Mouse (Mus musculus) frontal cortex, adult (tissue): ENCODE measurements around the gene Map10.
A peak's percentile ranks its signal among the peaks of the same experiment; 100 is the strongest.

ENCODE experiments used
- ATAC-seq: cut with Nextera tagmentation; 2 replicates; pipeline ENCODE4 v1.9.2; 2017; ENCODE audit warnings: mild to moderate bottlenecking, moderate library complexity, mixed read lengths; ENCODE audit not compliant: low TSS enrichment

Map10 gene

DNA sequence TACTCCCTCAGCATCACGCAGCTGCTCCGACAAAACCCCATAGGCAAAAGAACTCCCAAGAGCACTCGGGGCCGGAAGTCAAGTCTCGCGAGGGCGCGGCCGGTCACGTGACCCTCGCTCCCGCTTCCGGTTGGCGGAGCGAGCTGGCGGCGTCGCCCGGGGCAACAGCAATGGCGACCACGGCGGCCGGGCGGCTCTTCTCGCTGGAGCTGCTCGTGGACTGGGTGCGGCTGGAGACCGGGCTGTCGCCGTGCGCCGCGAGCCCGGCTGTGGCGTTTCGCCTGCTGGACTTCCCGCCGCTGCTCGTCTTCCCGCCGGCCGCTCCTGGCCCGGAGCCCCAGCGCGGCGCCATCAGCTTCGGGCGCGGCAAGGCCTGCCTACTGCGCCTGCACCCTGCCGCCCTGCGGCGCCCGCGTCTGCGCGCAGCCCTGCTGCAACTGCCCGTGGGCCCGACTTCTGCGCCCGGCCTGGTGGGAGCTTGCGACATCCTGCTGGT lies at the start of gene Map10:
TSS of gene Map10 (plus strand) at position 119 of the 496 bp plus-strand sequence.
- ATAC-seq, result peak; percentile 94

DNA sequence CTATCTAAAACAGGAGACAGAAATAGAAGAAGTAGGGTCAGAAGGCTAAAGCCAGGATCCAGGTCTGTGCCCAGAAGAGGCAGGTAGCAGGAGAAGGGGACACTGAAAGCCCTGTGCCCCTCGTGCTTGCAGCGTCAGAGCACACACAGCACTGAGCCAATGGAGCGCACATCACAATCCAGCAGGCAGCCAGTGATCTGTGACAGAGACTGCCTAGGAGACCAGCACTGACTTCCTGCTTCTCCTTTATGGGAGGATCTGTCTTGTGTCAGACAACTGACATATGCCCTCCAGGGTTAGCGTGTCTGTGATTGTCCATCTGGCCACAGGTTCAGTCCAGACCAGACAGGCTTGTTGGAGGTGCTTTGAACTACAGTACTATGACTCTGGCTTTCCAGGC lies 49.3 kb upstream of the Map10 start:
- no peak for ATAC-seq

DNA sequence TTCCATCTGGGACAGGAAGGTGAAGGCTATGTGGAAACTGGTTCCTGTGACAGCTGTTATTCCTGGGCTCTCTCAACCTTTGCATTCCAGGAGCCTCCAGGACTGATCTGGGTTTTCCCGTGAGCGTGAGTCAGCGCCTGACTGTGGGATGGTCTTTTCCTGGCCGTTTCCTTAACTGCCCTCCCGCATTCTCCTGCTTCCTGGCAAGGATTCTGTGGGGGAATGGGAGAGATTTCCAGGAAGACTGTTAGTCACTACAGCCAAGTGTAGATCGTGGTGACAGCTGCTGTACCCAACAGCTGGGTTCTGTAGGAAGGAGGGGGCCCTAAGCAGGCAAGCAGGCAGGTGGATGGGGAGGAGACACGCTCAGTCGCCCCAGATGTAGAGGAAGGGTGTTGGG lies 45.3 kb upstream of the Map10 start:
- ATAC-seq, result peak; percentile 89

DNA sequence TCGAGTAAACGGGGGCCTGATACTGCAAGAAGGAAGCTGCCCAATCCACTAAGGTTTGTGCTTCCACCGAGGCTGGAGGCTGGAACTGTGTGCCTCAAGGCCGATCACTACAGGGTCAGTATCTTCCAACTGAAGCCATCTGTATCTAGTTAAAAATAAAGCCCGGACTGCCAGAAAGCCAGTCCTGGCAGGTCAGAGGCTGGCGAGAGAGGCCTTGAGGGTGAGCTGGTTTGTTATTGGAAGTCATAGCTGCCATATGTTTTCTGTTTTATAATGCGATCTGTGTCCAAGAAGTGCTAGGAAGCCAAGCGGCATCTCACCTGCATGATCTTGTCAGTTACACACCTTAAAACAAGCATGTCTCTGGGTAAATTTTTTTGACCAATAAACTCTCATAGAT lies 43.2 kb upstream of the Map10 start:
- no peak for ATAC-seq

DNA sequence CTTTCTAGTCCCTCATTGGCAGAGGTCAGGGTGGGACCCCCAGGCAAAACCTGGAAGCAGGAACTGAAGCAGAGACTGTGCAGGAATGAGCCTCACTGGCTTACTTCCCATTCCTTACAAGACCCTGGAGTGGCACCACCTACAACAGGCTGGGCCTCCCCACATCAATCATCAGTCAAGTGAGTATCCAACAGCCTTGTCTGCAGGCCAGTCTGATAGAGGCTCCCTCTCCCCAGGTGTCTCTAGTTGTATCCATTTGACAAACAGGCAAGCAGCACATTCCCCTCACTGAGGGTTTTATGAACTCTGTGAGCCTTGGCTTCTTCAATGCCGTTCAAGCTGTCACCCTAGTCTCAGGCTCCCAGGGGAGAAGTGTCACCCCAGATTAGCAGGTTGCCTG lies 40.8 kb upstream of the Map10 start:
- no peak for ATAC-seq

DNA sequence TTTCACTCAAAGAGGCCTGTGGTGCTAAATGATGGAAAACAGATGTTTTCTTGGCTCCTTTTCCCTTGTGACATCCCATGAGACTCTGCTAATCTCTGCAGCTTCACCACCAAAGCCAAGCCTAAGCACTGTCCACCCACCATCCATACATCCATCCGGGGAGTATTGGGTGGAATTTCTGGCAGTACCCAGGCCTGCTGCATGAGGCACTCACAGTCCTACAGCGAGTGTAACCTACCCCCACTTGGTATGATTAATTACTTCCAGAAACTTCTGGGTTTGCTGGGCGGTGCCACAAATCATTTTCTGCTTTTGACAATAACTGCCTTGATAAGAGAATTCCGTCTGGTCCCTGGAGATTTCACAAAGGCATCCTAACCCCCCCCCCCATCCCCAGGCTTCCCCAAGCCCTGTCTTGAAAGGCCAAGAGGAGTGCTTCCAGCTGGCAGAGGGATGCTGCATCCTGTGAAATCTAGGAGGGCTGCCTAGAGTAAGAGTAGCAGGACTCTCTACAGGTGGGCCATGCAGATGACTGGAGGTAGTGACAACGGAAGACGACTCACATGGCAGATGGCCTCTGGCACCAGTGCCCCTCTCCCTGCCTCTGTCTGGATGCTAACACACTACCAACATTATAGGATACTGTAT lies 31.1 kb upstream of the Map10 start:
- no peak for ATAC-seq

DNA sequence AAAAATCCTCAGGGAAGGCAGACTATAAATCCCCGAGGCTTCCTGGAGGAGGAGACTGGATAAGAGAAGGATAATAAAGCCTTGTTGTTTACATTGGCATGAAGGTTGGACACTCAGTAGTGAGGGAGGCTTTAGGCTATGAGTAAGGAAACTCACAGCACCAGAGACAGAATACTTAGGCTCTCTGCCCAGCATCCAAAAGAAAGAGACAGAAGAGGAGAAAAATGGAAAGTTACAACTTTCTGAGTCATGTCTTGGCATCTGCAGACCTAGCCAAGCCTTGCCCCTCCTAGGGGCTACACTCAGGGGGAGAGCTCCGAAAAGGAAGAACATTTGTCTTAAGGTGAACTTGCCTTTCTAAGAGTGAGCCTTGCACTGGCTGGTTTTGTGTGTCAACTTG lies 30.0 kb upstream of the Map10 start:
- no peak for ATAC-seq

DNA sequence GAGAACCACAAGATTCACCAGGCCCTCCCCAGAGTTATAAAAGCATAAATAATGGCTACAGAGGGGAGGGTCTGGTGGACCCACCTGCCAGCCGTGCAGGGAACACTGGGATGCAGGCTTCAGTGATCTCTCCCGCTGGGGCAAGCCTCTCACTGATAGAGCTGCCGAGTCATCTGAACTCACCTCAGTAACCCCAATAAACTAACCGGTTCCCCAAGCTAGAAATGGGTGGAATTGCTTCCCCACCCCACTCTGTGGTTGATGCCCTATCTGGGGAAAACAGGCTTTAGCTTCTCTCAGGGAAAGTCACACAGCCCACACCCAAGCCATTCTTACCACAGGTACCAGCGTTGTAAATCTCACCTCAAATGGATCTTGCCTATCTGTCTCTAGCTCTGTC lies 28.9 kb upstream of the Map10 start:
- no peak for ATAC-seq

DNA sequence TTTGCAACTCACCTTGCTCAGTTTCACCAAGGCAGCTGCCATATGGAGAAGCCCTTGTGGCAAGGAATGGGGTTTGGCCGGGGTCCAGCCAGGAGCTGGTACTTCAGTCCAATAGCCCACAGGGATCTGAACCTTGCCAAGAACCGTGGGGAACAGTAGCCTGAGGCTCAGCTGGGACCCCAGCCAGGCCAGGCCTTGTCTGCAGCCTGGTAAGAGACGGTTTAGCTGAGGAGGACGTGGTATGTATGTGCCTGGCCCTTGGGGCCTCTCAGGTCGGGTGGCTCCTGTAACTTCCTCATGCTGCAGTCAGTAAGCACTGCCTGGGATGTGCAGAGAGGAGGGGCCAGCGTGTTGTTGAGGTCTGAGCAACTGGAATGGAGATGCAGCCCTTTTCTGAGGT lies 27.8 kb upstream of the Map10 start:
- ATAC-seq, result no peak

DNA sequence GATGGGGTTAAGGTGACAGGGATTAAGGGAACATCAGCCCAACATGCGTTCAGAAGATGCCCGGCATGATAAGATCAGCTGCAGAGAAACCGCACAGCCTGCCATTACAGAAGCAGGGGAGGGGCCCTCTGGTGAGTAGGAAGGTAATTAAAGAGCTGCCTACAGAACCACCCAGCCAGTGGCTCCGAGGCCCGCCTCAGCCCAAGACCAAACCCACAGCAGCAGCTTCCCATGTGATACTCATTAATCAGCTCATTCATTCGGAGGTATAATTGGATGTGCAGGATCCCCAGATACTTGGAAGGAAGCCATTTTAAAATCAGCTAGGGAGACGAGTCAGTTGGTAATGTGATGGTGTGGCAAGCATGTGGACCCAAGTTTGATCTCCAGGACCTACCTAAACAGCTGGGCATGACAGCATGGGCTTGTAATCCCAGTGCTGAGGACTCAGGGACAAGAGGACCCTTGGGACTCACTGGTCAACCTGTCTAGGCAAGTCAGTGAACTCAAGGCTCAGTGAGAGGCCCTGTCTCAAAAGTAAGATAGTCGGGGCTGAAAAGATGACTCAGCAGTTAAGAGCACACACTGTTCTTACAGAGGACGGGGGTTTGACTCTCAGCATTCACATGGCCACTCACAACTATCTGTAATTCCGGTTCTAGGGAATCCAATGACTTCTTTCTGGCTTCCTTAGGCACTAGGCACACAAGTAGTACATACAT lies 23.7 kb upstream of the Map10 start:
- no peak for ATAC-seq

DNA sequence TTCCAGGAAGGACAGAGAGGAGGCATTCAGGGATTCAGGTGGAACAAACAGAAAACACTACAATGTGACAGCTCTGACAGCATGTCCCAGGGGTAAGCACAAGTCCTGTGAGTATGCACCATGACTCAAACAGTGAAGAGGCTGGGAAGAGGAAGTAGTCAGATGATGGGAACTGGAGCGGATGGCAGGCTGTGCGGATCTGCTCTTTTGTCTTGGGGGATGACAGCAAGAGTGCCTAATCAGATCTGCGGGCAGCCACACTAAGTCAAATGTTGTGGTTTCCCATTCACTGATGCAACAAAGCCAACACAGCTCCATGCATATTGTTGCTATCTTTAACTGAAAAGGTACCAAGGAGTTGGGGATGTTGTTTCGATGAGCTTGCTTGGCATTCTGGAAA lies 20.2 kb upstream of the Map10 start:
- no peak for ATAC-seq

DNA sequence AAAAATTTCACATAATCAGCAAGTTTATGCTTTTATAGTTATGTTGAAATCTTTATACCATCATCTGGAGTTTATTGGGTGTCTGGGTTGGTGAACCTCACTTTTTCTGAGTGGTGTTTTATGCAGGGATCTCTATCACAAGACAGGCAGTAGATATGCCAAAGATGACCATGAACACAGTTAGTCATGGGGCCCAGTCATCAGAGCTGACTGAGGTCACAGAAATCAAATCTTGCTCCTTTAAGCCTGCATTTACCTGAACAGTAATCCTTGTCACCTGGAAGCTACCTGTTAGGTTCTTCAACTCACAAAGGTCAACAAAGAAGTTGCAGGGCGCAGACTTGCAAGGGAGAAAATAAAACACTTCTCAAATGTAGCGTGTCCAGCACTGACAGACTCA lies 14.8 kb upstream of the Map10 start:
- ATAC-seq, result no peak

DNA sequence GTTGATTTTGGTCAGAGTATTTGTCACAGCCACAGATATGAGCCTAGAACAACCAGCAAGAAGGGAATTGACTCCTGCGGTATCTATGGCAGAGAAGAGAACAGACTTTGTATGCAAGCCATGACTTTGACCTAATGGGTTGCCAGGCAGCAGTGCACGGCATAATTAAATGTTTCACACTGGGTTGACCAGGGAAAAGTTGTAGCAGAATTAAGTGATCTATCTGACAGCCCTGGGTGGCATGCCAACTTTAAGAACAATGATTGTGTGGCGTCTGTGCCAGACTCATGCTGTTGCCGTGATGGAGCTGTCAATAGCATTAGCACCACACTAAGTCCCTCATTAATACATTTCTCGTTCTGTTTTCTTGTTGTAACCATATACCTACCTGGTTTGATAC lies 11.1 kb upstream of the Map10 start:
- ATAC-seq, result no peak

DNA sequence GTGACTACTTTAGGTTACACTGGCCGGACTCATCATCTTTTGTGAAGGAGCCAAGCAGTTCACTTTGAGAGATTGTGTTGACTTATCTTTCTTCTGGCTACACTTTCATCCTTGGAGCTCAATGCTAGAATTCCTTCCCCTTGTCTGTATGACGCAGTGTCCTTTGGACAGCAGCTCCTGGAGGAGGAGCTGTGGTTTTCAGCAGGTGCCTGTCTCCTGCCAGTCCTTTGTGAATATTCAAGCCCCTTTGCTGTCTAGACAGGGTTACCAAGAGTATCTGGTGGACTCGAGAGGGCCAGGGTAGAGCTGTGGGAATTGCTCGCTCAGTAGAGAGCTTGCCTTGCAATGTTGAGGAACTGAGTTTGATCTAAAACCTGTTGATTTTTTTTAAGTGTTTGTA lies 10.7 kb upstream of the Map10 start:
- ATAC-seq, result no peak

DNA sequence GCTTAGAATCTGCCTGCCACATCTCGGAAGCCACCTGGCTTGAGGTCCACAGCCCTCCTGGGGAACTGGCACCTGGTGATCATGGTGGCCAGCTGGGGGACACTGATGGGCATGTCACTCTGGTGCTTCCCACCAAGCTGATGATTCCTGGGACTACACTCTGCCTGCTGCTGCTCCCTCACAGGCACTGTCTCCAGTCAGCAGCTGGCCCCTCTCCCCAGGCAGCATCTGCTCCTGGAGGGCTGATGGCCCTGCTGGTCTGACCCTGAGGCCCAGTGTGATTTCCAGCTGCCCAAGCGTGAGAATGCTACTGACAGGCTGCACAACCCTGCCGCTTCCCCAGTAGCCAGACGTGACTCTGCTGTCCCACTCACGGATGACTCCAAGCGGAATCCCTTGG lies 9.2 kb upstream of the Map10 start:
- ATAC-seq, result no peak

DNA sequence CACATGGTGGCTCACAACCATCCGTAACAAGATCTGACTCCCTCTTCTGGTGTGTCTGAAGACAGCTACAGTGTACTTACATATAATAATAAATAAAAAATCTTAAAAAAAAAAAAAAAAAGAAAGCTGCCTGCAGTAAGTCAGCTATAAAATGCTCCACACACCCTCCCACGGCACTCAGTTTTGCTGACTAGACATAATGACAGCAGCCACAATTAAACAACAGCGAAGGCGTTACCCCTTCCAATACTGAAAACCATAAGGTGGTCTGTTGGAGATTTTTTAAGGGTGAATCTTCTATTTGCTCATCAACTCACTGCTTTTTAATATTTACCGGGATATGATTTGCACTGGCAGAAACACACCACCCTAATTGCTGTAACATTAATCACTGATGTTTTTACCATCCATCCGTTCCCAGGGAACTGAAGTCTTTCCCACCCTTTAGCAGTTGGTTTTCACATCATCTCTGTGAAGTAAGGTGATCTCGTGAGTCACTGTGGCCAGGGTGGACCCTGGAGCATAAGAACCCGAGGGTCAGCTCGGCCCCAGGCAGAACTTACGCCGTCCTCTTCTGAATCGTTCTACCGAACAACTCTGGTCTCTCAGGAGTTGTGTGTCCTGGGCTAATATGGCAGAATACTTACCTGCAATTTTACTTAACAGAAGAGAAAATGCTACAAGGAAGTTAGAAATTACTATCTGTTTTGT lies 7.5 kb upstream of the Map10 start:
- ATAC-seq, result no peak

DNA sequence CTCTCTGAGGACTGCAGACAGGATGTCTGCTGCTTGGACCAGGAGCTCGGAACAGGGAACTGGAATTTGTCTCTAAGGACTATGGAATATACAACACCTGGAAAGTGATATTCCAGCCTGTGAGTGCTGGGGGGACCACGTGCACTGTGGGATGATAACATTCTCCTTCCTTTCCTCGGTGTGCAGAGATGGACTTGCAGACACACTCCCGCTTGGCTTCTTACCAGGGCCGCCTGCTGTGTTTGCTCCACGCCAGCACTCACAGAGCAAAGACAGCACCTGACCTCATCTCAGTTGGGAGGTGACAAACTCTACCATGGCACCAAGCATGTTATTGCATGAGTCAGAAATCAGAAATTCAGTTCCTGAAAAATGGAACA lies 7.0 kb upstream of the Map10 start:
- ATAC-seq, result no peak

DNA sequence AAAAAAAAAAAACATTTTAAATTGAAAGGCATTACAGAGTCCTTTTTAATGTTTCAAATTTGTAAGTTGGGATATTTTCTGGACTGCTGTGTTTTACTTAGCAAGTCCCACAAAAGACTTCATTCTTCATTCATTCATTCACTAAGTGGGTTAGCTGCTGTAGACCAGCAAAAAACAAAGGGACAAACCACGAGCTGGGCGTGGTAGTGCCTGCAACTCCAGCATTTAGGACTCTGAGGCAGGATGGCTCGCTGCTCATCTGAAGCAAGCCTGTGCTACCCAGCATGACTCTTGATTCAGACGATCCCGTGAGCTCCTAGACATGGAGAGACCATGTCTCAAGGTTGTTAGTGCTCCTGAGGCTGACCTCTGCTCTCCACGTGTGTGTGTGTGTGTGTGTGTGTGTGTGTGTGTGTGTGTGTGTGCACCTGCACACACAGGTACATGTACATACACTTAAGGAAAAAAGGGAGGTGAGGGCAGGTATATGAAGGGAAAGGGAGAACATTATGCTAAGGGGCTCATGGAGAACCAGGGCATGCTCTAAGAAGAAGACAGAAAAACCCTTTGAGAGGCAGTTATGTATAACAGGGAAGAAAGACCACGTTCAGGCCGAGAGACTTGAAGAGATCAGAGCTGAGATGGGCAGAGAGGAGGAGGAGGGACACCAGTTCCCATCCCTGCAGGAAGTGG lies 4.3 kb upstream of the Map10 start:
- no peak for ATAC-seq

DNA sequence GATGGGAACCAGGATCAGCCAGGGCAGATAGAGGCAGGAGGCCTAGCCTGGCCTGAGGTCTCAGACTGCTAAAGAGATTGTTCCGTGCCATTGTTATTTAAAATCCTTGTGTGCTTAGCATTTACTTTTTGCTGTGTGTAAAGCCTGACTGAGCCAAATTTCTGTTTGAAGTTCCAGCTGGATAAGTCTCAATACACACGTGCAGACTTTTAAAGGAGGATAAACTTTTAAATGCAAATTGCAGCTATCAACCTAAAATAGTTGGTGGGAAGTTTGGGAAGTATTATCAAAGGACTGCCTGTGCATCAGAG lies 3.8 kb upstream of the Map10 start:
- no peak for ATAC-seq

DNA sequence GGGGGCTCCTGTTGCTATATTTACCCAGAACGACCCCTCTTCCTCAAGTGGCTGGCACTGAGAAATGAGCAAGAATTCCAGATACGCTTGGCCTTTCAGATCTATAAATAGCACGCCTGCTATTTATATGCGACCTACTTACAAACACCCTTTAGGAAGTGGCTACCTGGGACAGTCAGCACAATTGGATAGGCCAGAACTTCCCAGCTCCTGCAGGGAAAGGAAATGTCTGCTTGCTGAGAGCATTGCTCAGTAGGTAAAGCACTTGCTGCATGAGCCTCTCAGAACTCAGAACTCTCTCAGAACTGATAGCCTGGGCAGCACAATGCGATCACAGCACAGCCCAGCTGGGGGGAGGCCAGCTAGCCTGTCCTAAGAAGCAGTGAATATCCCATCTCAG lies 3.4 kb upstream of the Map10 start:
- ATAC-seq, result no peak

DNA sequence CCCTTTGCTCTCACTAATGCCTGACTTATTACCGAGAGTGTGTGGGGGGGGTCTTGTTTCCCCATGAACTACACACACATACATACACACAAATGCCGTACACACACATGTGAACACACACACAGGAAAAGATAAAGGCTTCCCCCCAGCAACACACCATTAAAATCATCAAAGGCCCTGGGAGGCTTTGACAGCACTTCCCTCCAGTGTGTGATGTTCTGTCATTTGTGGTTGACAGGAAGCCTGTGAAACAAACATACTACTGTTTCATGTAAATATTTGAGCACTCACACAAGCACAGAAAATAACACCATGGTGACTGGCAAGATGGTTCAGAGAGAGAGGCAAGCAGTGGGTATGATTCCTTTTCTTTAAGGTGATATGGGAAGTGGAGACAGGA lies 2.4 kb upstream of the Map10 start:
- no peak for ATAC-seq

DNA sequence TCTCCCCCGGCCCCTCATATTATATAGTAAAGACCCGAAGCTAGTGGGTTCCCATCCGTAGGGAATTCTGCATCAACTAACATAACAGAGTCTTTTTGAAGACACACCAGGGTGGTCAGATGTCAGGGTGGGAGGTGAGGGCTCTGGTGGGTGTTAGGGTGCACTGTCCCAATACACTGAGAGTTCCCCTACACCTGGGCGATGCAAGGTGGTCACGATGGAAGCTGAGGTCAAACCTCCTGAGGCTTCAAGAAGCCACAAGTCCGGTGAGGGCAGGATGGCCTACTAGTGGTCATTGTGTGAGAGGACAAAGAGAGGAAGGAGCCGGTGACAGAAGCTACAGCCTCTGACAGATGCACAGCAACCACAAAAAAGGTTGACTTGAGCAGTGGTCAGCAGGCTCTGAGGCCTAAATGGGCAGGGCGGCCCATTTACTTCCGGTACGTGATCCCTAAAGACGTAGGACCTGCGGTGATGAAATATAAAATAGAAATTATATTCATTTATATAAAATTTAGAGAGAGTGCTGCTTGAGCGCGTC lies 389 bp upstream of the Map10 start:
- ATAC-seq, result no peak
